Mouse (Mus musculus) thymus, adult 2 months (tissue): ENCODE results near the gene Dnttip1.

ENCODE experiments used
- CTCF ChIP-seq: fragments of 200-500 bp; IDR thresholded peaks from 2 replicates; pipeline ENCODE4 v1.5.1; 2012; ENCODE audit warnings: mild to moderate bottlenecking, control low read depth, low read length, moderate library complexity, borderline replicate concordance; ENCODE audit not compliant: control insufficient read depth, poor library complexity, insufficient read depth; ENCODE audit errors: extremely low read depth
- POLR2A ChIP-seq: fragments of 200-500 bp; IDR thresholded peaks from 2 replicates; pipeline ENCODE4 v1.6.1; 2012; ENCODE audit warnings: mild to moderate bottlenecking, low read length, control low read depth, moderate library complexity; ENCODE audit not compliant: control insufficient read depth, poor library complexity, insufficient read depth; ENCODE audit errors: extremely low read depth

- TF ChIP-seq CTCF, result no peak
- no peak for TF ChIP-seq POLR2A
These were observed 16.8 kb downstream of the Dnttip1 start for GRCm38 (mm10) chr2:164762593-164762992.
